In the genomic region with DNA sequence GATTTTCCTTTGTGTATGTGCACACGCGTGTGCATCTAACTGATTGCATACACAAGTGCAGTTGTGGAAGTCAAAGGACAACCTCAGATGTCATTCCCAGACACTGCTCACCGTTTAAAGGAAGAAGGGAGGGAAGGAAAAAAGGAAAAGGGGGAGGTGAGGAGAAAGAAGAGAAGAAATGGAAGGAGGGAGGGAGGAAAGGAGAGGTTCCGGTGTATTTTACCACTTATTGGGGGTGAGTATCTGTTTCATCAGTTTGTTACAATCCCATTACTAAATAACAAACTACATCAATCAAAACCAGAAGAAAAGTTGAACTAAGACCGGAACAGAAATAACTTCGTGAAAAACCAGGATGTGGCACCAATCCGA, we compare ENCODE assay signal across 9 mouse cellular contexts. TPM values are rescaled to one million over a fixed set of nuclear protein-coding genes. Genes with fewer than 3 reads are reported as not detected.
DNase-seq lines count a peak whose midpoint lies in the region; ATAC-seq and TF ChIP-seq lines count a peak whose summit lies in the region.
"Had no signal": no experiment of that assay in that cellular context is flagged by ENCODE, and none has a peak within 500 bp of the region (broad histone marks: within the 10 kb centered on the region; RNA-seq: fewer than 3 reads in every experiment).

No protein-coding gene starts in this region.

- intact Hi-C loops in gastrocnemius, adult 2 months (cut with DNase I): loop anchor here (10.0 kb wide), 2 partner anchors 180 to 270 kb away; partner anchors contain the start of gene Bcas2

- no peak for ATAC-seq in liver, embryonic 14.5 days (ENCODE audit: insufficient read depth)
- ATAC-seq in megakaryocyte-erythroid progenitor cell, adult 5-6 weeks (replicated peaks; ENCODE audit: low FRiP score, low TSS enrichment, poor library complexity, severe bottlenecking): no peak
- ATAC-seq in granulocyte monocyte progenitor cell, adult 5-6 weeks (replicated peaks; ENCODE audit: poor library complexity, severe bottlenecking): no peak

- TF ChIP-seq POLR2A in testis, adult 2 months (IDR thresholded peaks at IDR 0.05; ENCODE audit: control insufficient read depth, low read depth, low read length): no peak

- no peak for TF ChIP-seq CTCF in gastrocnemius, adult 2 months (IDR thresholded peaks at IDR 0.05)
- TF ChIP-seq CTCF in testis, adult 2 months (IDR thresholded peaks at IDR 0.05; ENCODE audit: control insufficient read depth, insufficient read depth, insufficient replicate concordance, low read depth, low read length): no peak
- no peak for TF ChIP-seq CTCF in liver, embryonic 14.5 days (IDR thresholded peaks at IDR 0.05; ENCODE audit: low read depth)

- peak overlapping the region; percentile 99 for H3K27ac ChIP-seq in gastrocnemius, adult 2 months
- peak overlapping the region; percentile 76 for H3K27ac ChIP-seq in testis, adult 2 months (ENCODE audit: control insufficient read depth, insufficient read depth, low read depth, low read length)
- no peak overlapping the region; the same call in 1 of the 2 replicates for H3K27ac ChIP-seq in liver, embryonic 14.5 days

- H3K36me3 ChIP-seq in testis, adult 2 months (ENCODE audit: control insufficient read depth, insufficient read depth, low read length): no peaks in the 10 kb centered on the region
- peaks cover 2% of the 10 kb centered on the region for H3K36me3 ChIP-seq in liver, embryonic 14.5 days (replicated peaks; ENCODE audit: control insufficient read depth, insufficient read depth, low read depth)

- peak overlapping the region; percentile 82 for H3K4me2 ChIP-seq in liver, embryonic 14.5 days (ENCODE audit: low read depth)

- WGBS in liver, embryonic 14.5 days (ENCODE audit: insufficient replicate concordance): 43% methylated on average over 7 of the region's 7 CpGs

- no peaks in the 10 kb centered on the region for H3K27me3 ChIP-seq in testis, adult 2 months (ENCODE audit: control insufficient read depth, insufficient read depth, low read length)
- no peaks in the 10 kb centered on the region for H3K27me3 ChIP-seq in liver, embryonic 14.5 days (ENCODE audit: control insufficient read depth, insufficient read depth, low read length)

- TF ChIP-seq EP300 in liver, embryonic 14.5 days (IDR thresholded peaks at IDR 0.05; ENCODE audit: low read depth): no peak

- peaks cover 2% of the 10 kb centered on the region; the same call in 1 of the 2 replicates for H3K4me1 ChIP-seq in testis, adult 2 months (ENCODE audit: control insufficient read depth, insufficient read depth, low read length)
- peaks cover 6 to 9% of the 10 kb centered on the region in 2 experiments; a peak in 3 of 4 replicates for H3K4me1 ChIP-seq in liver, embryonic 14.5 days (replicated peaks; ENCODE audit: control insufficient read depth in 2 of 2, insufficient read depth in 2 of 2, low read length in 1 of 2)

- no peaks in the 10 kb centered on the region for H3K9me3 ChIP-seq in liver, embryonic 14.5 days (ENCODE audit: control insufficient read depth, low read length)

- no peak overlapping the region; the same call in none of the 2 replicates for H3K9ac ChIP-seq in liver, embryonic 14.5 days (replicated peaks)

- DNase-seq in gastrocnemius, adult 2 months: no peak
- DNase-seq in gastrocnemius, adult 18-20 months (ENCODE audit: low spot score): no peak
- no peak for DNase-seq in testis, postnatal 10 days (ENCODE audit: low spot score)
- no peak for DNase-seq in liver, embryonic 14.5 days (ENCODE audit: low read depth in 3 of 3, low spot score in 3 of 3)
- DNase-seq in right cerebral cortex, postnatal 25 days: no peak

- peak overlapping the region; percentile 83 for H3K4me3 ChIP-seq in gastrocnemius, adult 2 months
- peak overlapping the region; percentile 89 for H3K4me3 ChIP-seq in testis, adult 2 months (ENCODE audit: control insufficient read depth, low read depth, low read length)
- peak overlapping the region in 1 of 2 experiments; percentile 74; a peak in 2 of 4 replicates for H3K4me3 ChIP-seq in liver, embryonic 14.5 days (ENCODE audit: insufficient read depth in 1 of 2, low read depth in 2 of 2, low read length in 2 of 2)

RNA-seq across cellular contexts. Expression of gene Sike1, which starts 0.3 kb away (rescaled TPM):
- 10 to 100 TPM; 39.6 to 41.5 TPM for total RNA-seq in gastrocnemius, adult 2 months (2021)
- total RNA-seq in gastrocnemius, adult 18-20 months (2021): 10 to 100 TPM; 33.8 to 34.3 TPM
- polyA plus RNA-seq in testis, adult 2 months (2012; rRNA removed): 10.2 and 16.3 TPM in 2 replicates
- 3.4 and 5.6 TPM in 2 replicates for polyA plus RNA-seq in liver, embryonic 14.5 days (2012; rRNA removed)
- polyA plus RNA-seq in liver, embryonic 14.5 days (2014; fragmentation: Nextera tagmentation; extraction: Ambion mirVana): 13.6 and 16.8 TPM in 2 replicates
- total RNA-seq in megakaryocyte-erythroid progenitor cell, adult 5-6 weeks (2014; fragmentation: Nextera tagmentation): 15.9 and 25.6 TPM in 2 replicates
- total RNA-seq in megakaryocyte-erythroid progenitor cell, adult 5-6 weeks (2017): 15.1 and 23.5 TPM in 2 replicates
- total RNA-seq in granulocyte monocyte progenitor cell, adult 5-6 weeks (2014; fragmentation: Nextera tagmentation): 46.0 and 64.7 TPM in 2 replicates
- 23.7 and 25.1 TPM in 2 replicates for total RNA-seq in granulocyte monocyte progenitor cell, adult 5-6 weeks (2017)

RNA-seq across cellular contexts. Expression of gene Csde1, which starts 25.0 kb away (rescaled TPM):
- total RNA-seq in gastrocnemius, adult 2 months (2021): 1,000 to 10,000 TPM in 1 of 2 experiments, 100 to 1,000 TPM in 1; 962 to 1,109 TPM
- 1,000 to 10,000 TPM; 1,048 to 1,145 TPM for total RNA-seq in gastrocnemius, adult 18-20 months (2021)
- 86.3 and 110 TPM in 2 replicates for polyA plus RNA-seq in testis, adult 2 months (2012; rRNA removed)
- polyA plus RNA-seq in liver, embryonic 14.5 days (2012; rRNA removed): 17.5 and 28.5 TPM in 2 replicates
- polyA plus RNA-seq in liver, embryonic 14.5 days (2014; fragmentation: Nextera tagmentation; extraction: Ambion mirVana): 116 and 122 TPM in 2 replicates
- total RNA-seq in megakaryocyte-erythroid progenitor cell, adult 5-6 weeks (2014; fragmentation: Nextera tagmentation): 225 and 272 TPM in 2 replicates
- 502 and 648 TPM in 2 replicates for total RNA-seq in megakaryocyte-erythroid progenitor cell, adult 5-6 weeks (2017)
- total RNA-seq in granulocyte monocyte progenitor cell, adult 5-6 weeks (2014; fragmentation: Nextera tagmentation): 257 and 283 TPM in 2 replicates
- 739 and 762 TPM in 2 replicates for total RNA-seq in granulocyte monocyte progenitor cell, adult 5-6 weeks (2017)

RNA-seq across cellular contexts. Expression of gene Nr1h5, which starts 31.3 kb away (rescaled TPM):
- not detected for total RNA-seq in gastrocnemius, adult 2 months (2021)
- total RNA-seq in gastrocnemius, adult 18-20 months (2021): not detected
- 0.40 and 0.43 TPM in 2 replicates for polyA plus RNA-seq in testis, adult 2 months (2012; rRNA removed)
- 3.9 and 4.6 TPM in 2 replicates for polyA plus RNA-seq in liver, embryonic 14.5 days (2012; rRNA removed)
- 1.9 and 3.0 TPM in 2 replicates for polyA plus RNA-seq in liver, embryonic 14.5 days (2014; fragmentation: Nextera tagmentation; extraction: Ambion mirVana)
- not detected in 2 replicates for total RNA-seq in megakaryocyte-erythroid progenitor cell, adult 5-6 weeks (2014; fragmentation: Nextera tagmentation)
- not detected in 2 replicates for total RNA-seq in megakaryocyte-erythroid progenitor cell, adult 5-6 weeks (2017)
- not detected in 2 replicates for total RNA-seq in granulocyte monocyte progenitor cell, adult 5-6 weeks (2014; fragmentation: Nextera tagmentation)
- not detected in 2 replicates for total RNA-seq in granulocyte monocyte progenitor cell, adult 5-6 weeks (2017)
- polyA plus RNA-seq: thymus, postnatal 0 days had no signal

RNA-seq across cellular contexts. Expression of gene Sycp1, which starts 59.3 kb away (rescaled TPM):
- not detected for total RNA-seq in gastrocnemius, adult 2 months (2021)
- total RNA-seq in gastrocnemius, adult 18-20 months (2021): not detected
- polyA plus RNA-seq in testis, adult 2 months (2012; rRNA removed): 28.9 and 33.5 TPM in 2 replicates
- polyA plus RNA-seq in liver, embryonic 14.5 days (2012; rRNA removed): 0.01 and 0.07 TPM in 2 replicates
- polyA plus RNA-seq in liver, embryonic 14.5 days (2014; fragmentation: Nextera tagmentation; extraction: Ambion mirVana): 0.18 TPM in 1 of 2 replicates, not detected in the other
- total RNA-seq in megakaryocyte-erythroid progenitor cell, adult 5-6 weeks (2014; fragmentation: Nextera tagmentation): not detected in 2 replicates
- total RNA-seq in megakaryocyte-erythroid progenitor cell, adult 5-6 weeks (2017): not detected in 2 replicates
- total RNA-seq in granulocyte monocyte progenitor cell, adult 5-6 weeks (2014; fragmentation: Nextera tagmentation): not detected in 2 replicates
- total RNA-seq in granulocyte monocyte progenitor cell, adult 5-6 weeks (2017): not detected in 2 replicates
- polyA plus RNA-seq: thymus, postnatal 0 days had no signal
